Mouse (Mus musculus) CD8-positive naive resting alpha-beta T cell, adult 2 months (primary cell): ENCODE results near the gene Plbd1.
A peak's percentile ranks its signal among the peaks of the same experiment; 100 is the strongest.

Experiments used
- DNase-seq, 2 experiments: peaks; one replicate each; pipeline ENCODE4 v3.0.0; 2022; ENCODE audit warnings: low read depth in 2 of 2, low spot score in 2 of 2

Gene Plbd1

DNA sequence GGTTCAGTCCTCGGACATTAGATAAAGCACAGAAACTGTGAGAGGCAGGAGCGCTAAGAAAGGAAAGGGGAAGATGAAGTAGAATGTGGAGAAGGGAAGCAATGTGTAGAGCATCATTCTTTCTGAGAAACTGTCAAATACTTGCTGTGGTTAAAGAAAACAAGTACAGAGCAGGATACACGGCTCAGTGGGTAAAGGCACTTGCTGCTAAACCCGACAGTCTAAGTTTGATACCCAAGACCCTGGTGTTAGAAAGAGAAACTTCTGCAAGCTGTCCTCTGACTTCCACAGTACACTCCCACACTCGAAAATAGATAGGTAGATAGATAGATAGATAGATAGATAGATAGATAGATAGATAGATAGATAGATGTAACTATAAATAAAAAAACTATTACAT is 8.4 kb downstream of the Plbd1 start:
- DNase-seq, result no peak

- no peak for DNase-seq
Observed at GRCm38 (mm10) chr6:136650664-136651063, 11.1 kb downstream of the Plbd1 start.

DNA sequence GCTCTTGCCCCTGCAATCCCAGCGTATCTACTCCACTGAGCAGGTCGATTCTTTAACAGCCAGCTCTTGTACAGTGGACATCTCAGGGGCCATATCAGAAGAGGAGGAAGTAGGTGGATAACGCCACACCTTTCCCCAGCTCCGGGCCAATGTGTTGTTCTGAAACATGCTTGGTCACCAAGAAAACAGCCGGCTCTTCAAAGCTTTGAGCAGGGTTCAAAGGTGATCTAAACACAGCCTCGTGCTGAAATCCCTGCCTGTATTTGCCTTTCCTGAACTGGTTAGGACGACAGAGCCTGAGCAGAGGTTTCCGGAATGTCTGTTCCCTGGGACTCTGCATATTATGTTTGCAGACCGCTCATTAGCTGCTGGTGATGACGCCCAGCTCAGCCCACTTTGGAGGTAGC is 14.3 kb downstream of the Plbd1 start:
- no peak for DNase-seq

DNA sequence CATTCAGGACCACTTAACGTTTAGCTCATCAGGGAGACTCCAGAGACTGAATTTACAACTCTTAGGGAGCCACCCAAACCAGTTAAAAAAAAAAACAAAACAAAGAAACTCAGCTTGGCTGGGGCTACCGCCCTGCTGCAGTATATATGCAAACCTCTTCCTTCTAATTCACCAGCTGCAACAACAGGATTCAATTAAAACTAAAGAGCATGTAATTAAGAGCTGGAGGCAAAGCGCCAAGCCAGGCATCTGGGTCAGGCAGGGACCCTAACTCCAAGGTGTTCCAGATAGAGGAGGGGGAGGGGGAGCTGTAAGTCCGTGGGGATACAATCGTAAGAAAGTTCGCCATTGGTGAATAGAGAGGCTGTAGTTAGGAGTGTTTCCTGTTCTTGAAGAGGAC is 15.5 kb downstream of the Plbd1 start:
- DNase-seq, result no peak

- no peak for DNase-seq
Observed at GRCm38 (mm10) chr6:136645754-136646153, 16.0 kb downstream of the Plbd1 start.

DNA sequence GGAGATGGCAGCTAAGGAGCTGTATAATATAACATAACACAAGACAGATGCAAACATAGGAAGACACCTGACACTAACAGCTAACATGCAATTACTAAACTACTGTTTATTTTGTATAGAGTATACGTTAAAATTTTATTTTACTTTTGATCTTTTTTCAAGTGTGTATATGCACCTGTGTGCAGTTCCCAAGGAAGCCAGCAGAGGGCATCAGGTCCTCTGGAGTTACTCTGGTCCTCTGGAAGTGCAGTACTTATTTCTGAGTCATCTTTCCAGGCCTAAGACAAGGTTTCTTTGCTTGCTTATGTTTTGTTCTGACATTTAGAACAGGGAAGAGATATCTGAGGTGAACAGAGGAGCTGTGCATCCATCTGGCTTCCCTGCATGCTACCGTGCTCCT is 17.6 kb downstream of the Plbd1 start:
- DNase-seq, result no peak

GRCm38 (mm10) chr6:136634982-136635381 is 26.7 kb downstream of the Plbd1 start:
- DNase-seq, result no peak

GRCm38 (mm10) chr6:136633719-136634118 is 28.0 kb downstream of the Plbd1 start:
- no peak for DNase-seq

- no peak for DNase-seq
Observed at GRCm38 (mm10) chr6:136633154-136633553, 28.6 kb downstream of the Plbd1 start.

DNA sequence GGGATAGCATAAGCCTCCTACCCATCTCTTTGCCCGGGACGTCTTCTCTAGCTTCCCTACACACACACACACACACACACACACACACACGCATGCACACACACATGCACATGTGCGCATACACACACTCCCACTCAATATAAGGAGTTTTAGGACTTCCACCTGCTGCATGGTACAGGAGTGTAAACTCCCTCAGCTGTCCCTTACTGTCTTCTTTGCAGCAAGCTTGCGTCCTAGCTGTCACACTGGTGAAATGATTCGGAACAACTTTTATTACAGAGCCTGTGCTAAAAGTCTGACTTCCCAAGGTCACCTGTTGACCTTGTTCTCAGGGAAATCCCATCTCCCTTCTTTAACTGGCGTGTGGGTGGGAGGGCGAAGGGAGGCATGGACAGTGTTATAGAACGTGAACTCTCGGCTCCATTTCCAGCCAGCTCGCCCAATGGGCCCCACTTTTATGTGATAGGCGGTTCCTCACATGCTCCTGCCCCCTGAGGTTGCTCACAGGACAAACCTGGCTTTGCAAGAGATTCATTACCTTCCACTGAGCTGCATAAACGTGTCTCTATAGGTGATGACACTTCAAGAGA is 29.7 kb downstream of the Plbd1 start:
- no peak for DNase-seq

- DNase-seq, result no peak
Observed at GRCm38 (mm10) chr6:136631519-136631918, 30.2 kb downstream of the Plbd1 start.

GRCm38 (mm10) chr6:136629639-136630038 is 32.1 kb downstream of the Plbd1 start:
- no peak for DNase-seq

- DNase-seq, result no peak
Observed at GRCm38 (mm10) chr6:136625421-136625820, 36.3 kb downstream of the Plbd1 start.

- peak; percentile 65 to 79 for DNase-seq
Observed at GRCm38 (mm10) chr6:136620361-136621139, 41.2 kb downstream of the Plbd1 start.

DNA sequence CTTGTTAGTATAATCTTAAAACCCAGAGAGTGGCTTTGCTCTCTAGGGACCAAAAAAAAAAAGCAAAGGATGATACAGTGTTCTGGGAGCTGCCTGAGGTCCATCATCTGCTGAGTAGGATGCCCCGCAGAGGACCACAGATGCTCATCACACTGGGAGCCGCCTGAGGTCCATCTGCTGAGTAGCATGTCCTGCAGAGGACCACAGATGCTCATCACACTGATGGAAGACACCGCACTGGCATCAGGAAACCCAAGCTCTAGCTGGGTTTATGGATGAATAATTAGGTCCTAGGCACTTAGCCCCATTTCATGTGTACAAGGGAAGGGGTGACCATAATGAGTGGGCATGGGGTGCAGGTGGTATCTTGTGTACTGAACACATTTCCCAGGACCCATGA is 47.6 kb downstream of the Plbd1 start:
- no peak for DNase-seq

DNA sequence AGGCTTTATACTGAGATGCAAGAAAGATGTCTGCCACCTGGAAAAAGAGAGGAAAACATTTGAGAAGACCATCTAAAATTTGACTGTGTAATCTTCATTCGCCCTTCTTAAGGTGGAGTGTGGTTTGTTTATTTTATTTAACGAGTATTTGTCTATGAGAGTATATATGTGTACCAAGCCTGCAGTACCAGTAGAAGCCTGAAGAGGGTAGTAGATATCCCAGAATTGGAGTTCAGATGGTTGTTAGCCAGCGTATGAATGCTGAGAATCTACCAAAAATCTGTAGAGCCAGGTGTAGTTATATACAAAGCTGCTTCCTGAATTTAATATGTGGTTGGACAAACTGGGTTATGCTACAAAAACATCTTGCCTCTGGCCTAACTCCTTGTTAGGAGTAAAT is 49.4 kb downstream of the Plbd1 start:
- no peak for DNase-seq

DNA sequence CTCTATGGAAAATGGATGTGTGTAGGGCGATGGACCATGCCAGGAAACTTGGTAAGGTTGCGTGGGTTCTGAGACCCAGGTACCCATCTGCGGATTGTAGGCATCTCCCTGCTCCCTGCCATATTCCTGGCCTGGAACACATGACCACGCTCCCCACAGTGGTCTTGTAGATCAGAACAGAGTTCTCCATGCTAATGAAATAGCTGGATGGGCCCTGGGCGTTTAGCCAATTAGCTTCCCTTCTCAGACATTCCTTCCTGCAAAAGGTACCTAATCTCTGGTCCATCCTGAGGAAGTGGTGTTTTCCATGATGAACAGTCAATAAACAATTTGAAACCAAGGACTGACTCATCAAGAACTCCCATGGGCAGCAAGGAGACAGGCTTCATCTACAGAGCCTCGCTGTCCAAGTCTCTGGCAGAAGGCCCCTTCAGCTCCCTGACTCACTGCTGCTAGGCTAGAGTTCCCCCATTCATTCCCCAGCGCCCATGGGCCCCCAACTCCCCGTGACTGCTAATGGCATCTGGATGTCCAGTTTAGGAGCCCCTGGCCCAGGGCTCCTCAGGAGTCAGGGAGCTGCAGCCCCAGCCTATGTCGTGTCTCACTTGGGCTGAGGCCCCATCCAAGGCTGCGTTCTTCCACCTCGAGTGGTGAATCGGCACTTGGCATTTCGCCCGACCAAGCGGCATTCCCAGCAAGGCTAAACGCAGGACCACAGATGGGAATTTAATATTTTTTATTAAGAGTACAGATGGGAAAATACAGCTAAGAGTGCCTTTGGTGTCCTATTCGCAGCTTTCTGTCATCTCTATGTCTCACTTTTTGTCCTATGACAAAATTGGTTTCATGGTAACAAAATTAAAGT is 50.1 kb downstream of the Plbd1 start:
- no peak for DNase-seq

- no peak for DNase-seq
Observed at GRCm38 (mm10) chr6:136602601-136603000, 59.1 kb downstream of the Plbd1 start.

GRCm38 (mm10) chr6:136594541-136594940 is 67.2 kb downstream of the Plbd1 start:
- no peak for DNase-seq

DNA sequence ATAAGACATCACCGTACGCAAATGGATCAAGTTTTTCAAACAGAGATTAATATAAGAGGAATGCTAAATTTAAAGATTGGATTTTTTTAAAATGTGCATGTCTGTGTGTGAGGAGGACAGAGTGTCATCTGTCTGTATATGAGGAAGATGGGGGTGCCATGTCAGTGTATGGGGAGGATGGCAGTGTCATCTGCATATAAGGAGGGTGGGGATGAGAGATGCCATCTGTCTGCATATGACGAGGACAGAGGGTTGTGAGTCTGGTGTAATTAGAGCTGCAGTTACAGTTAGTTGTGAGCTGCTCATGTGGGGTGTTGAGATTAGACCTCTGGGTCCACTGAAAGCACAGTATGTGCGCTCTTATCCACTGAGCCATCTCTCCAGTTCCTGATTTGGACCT is 71.0 kb downstream of the Plbd1 start:
- no peak for DNase-seq

- no peak for DNase-seq
Observed at GRCm38 (mm10) chr6:136566002-136566401, 95.7 kb downstream of the Plbd1 start.
